Mouse (Mus musculus) forebrain, embryonic 12.5 days (tissue): ENCODE measurements around the gene Aloxe3. TPM values are rescaled to one million over a fixed set of nuclear protein-coding genes. Genes with fewer than 3 reads are reported as not detected.

Experiments
- ATAC-seq: fragments of 200-750 bp; cut with Nextera tagmentation; 2 replicates; pipeline ENCODE4 v1.8.0; 2017; ENCODE audit warnings: moderate TSS enrichment; ENCODE audit not compliant: low FRiP score
- H3K27ac ChIP-seq: fragments of 300-500 bp; sonication (generic); 2 replicates; pipeline ENCODE4 v1.5.1; 2016; ENCODE audit warnings: mild to moderate bottlenecking
- H3K27me3 ChIP-seq: fragments of 300-500 bp; sonication (generic); 2 replicates; pipeline ENCODE4 v1.6.1; 2016; ENCODE audit warnings: mild to moderate bottlenecking
- H3K36me3 ChIP-seq: fragments of 300-500 bp; sonication (generic); replicated peaks from 2 replicates; pipeline ENCODE4 v1.6.1; 2016; ENCODE audit warnings: mild to moderate bottlenecking
- H3K4me1 ChIP-seq: fragments of 300-500 bp; sonication (generic); 2 replicates; pipeline ENCODE4 v1.6.1; 2016
- H3K4me2 ChIP-seq: fragments of 300-500 bp; sonication (generic); 2 replicates; pipeline ENCODE4 v1.6.1; 2016; ENCODE audit warnings: mild to moderate bottlenecking, moderate library complexity
- H3K4me3 ChIP-seq: fragments of 300-500 bp; sonication (generic); replicated peaks from 2 replicates; pipeline ENCODE4 v1.5.1; 2016; ENCODE audit warnings: mild to moderate bottlenecking
- H3K9ac ChIP-seq: fragments of 300-500 bp; sonication (generic); 2 replicates; pipeline ENCODE4 v1.6.1; 2016; ENCODE audit warnings: mild to moderate bottlenecking
- H3K9me3 ChIP-seq: fragments of 300-500 bp; sonication (generic); 2 replicates; pipeline ENCODE4 v1.6.1; 2016
- WGBS: fragments of 180-500 bp; shearing (Covaris S2); methylation state at CpG from one replicate; pipeline ENCODE4 v1.1.7; 2016; 5-methylcytosine and 5-hydroxymethylcytosine counted together
- polyA plus RNA-seq: library from polyadenylated mRNA; unstranded; fragments of >200 nt; fragmentation: Nextera tagmentation; extraction: Ambion mirVana; gene quantifications from 2 replicates; pipeline ENCODE4 v1.2.1, GENCODE M21; 2016

Aloxe3 gene
- polyA plus RNA-seq, 1 experiment from 2014 or later = 0.55 TPM

- Histone ChIP-seq H3K9me3 (no peaks in the 10 kb centered on the region), H3K4me1 (peaks cover 10% of the 10 kb centered on the region), H3K27me3 (peaks cover 36% of the 10 kb centered on the region), H3K4me2 (peak overlapping the region; percentile 52; the same call in 1 of the 2 replicates), H3K27ac (no peak overlapping the region), H3K9ac (no peak overlapping the region), H3K4me3 (no peak overlapping the region), H3K36me3 (peaks cover 26% of the 10 kb centered on the region)
- 69% methylated on average over 4 of the region's 4 CpGs for WGBS
- ATAC-seq = no peak
Observed at GRCm38 (mm10) chr11:69111865-69112264, 13.8 kb upstream of the Aloxe3 start.

- Histone ChIP-seq H3K27ac (no peak overlapping the region), H3K4me1 (peaks cover 17% of the 10 kb centered on the region), H3K9me3 (no peaks in the 10 kb centered on the region), H3K9ac (no peak overlapping the region), H3K4me3 (no peak overlapping the region), H3K27me3 (peaks cover 36% of the 10 kb centered on the region), H3K36me3 (peaks cover 5% of the 10 kb centered on the region), H3K4me2 (no peak overlapping the region)
- WGBS = 69% methylated on average over 3 of the region's 3 CpGs
- no peak for ATAC-seq
Observed at GRCm38 (mm10) chr11:69114018-69114417, 11.7 kb upstream of the Aloxe3 start.

- WGBS = 76% methylated on average over 3 of the region's 3 CpGs
- ATAC-seq = no peak
- peaks cover 41% of the 10 kb centered on the region for H3K27me3 ChIP-seq
Observed at GRCm38 (mm10) chr11:69114621-69115020, 11.1 kb upstream of the Aloxe3 start.

GRCm38 (mm10) chr11:69116843-69117242 is 8.9 kb upstream of the Aloxe3 start:
- Histone ChIP-seq H3K4me2 (peak overlapping the region; percentile 91), H3K36me3 (no peaks in the 10 kb centered on the region), H3K27me3 (peaks cover 51% of the 10 kb centered on the region), H3K4me1 (peaks cover 38% of the 10 kb centered on the region), H3K27ac (no peak overlapping the region), H3K4me3 (0 out of 2 replicates have a peak overlapping the region, but pooled peaks have one; percentile 79), H3K9me3 (no peaks in the 10 kb centered on the region), H3K9ac (no peak overlapping the region)
- no peak for ATAC-seq
- 57% methylated on average over 5 of the region's 5 CpGs for WGBS

More at GRCm38 (mm10) chr11:69114621-69115020, 11.1 kb upstream of the Aloxe3 start:
- Histone ChIP-seq H3K9me3 (no peaks in the 10 kb centered on the region), H3K4me1 (peaks cover 23% of the 10 kb centered on the region), H3K4me2 (no peak overlapping the region), H3K4me3 (no peak overlapping the region), H3K9ac (no peak overlapping the region), H3K36me3 (no peaks in the 10 kb centered on the region), H3K27ac (no peak overlapping the region)

- Histone ChIP-seq H3K9me3 (no peaks in the 10 kb centered on the region), H3K27me3 (peaks cover 40% of the 10 kb centered on the region), H3K27ac (peak overlapping the region; percentile 74), H3K4me3 (peak overlapping the region; percentile 79), H3K36me3 (no peaks in the 10 kb centered on the region), H3K4me2 (peak overlapping the region; percentile 91), H3K9ac (peak overlapping the region; percentile 81), H3K4me1 (peaks cover 43% of the 10 kb centered on the region)
- under 1% methylated on average over 45 of the region's 45 CpGs for WGBS
- ATAC-seq = 0 out of 2 replicates have a peak, but pooled peaks have one; percentile 25
Observed at GRCm38 (mm10) chr11:69117737-69118695, 7.7 kb upstream of the Aloxe3 start.

- no peaks in the 10 kb centered on the region for H3K9me3 ChIP-seq
- H3K4me2 ChIP-seq = peak overlapping the region; percentile 91
- H3K36me3 ChIP-seq = no peaks in the 10 kb centered on the region
- H3K27ac ChIP-seq = no peak overlapping the region
- H3K4me1 ChIP-seq = peaks cover 45% of the 10 kb centered on the region
- peaks cover 38% of the 10 kb centered on the region for H3K27me3 ChIP-seq
- peak overlapping the region; percentile 79 for H3K4me3 ChIP-seq
- peak; percentile 7; the same call in 1 of the 2 replicates for ATAC-seq
- H3K9ac ChIP-seq = no peak overlapping the region
- under 1% methylated on average over 15 of the region's 15 CpGs for WGBS
Observed at GRCm38 (mm10) chr11:69118765-69119164, 6.9 kb upstream of the Aloxe3 start.

- H3K9ac ChIP-seq = no peak overlapping the region
- H3K4me2 ChIP-seq = peak overlapping the region; percentile 91
- no peak for ATAC-seq
- H3K4me3 ChIP-seq = peak overlapping the region; percentile 80
- H3K36me3 ChIP-seq = no peaks in the 10 kb centered on the region
- WGBS = 26% methylated on average over 14 of the region's 14 CpGs
- H3K27me3 ChIP-seq = peaks cover 35% of the 10 kb centered on the region
- no peaks in the 10 kb centered on the region for H3K9me3 ChIP-seq
- H3K27ac ChIP-seq = no peak overlapping the region
- H3K4me1 ChIP-seq = peaks cover 45% of the 10 kb centered on the region
Observed at GRCm38 (mm10) chr11:69119446-69120155, 6.1 kb upstream of the Aloxe3 start.

- no peak within 1 kb of the TSS for H3K27ac ChIP-seq
- peak within 1 kb of the TSS; percentile 77 for H3K9ac ChIP-seq
- H3K4me2 ChIP-seq = peak within 1 kb of the TSS; percentile 91
- peak within 1 kb of the TSS; percentile 80 for H3K4me3 ChIP-seq
- H3K4me1 ChIP-seq = peaks cover 46% of the 10 kb centered on the region
- H3K9me3 ChIP-seq = no peaks in the 10 kb centered on the region
- 2% methylated on average over 27 of the region's 27 CpGs for WGBS
- no peak for ATAC-seq
- no peaks in the 10 kb centered on the region for H3K36me3 ChIP-seq
- peaks cover 33% of the 10 kb centered on the region for H3K27me3 ChIP-seq
Observed at GRCm38 (mm10) chr11:69120221-69121000, 5.3 kb upstream of the Aloxe3 start, which contains the start of gene Hes7. Gene Hes7 (plus strand): TSS chr11:69120404.

- H3K4me3 ChIP-seq = peak overlapping the region; percentile 80
- peaks cover 54% of the 10 kb centered on the region for H3K4me1 ChIP-seq
- H3K36me3 ChIP-seq = no peaks in the 10 kb centered on the region
- peak overlapping the region; percentile 77 for H3K9ac ChIP-seq
- no peak overlapping the region for H3K27ac ChIP-seq
- ATAC-seq = no peak
- peaks cover 29% of the 10 kb centered on the region for H3K27me3 ChIP-seq
- no peaks in the 10 kb centered on the region for H3K9me3 ChIP-seq
- H3K4me2 ChIP-seq = peak overlapping the region; percentile 91
- under 1% methylated on average over 33 of the region's 33 CpGs for WGBS
Observed at GRCm38 (mm10) chr11:69121001-69121740, 4.5 kb upstream of the Aloxe3 start.

GRCm38 (mm10) chr11:69121741-69122335 is 3.9 kb upstream of the Aloxe3 start:
- peaks cover 54% of the 10 kb centered on the region for H3K4me1 ChIP-seq

More at GRCm38 (mm10) chr11:69121741-69122335, 3.9 kb upstream of the Aloxe3 start:
- Histone ChIP-seq H3K9me3 (no peaks in the 10 kb centered on the region), H3K27me3 (peaks cover 29% of the 10 kb centered on the region), H3K4me2 (peak overlapping the region; percentile 91), H3K36me3 (no peaks in the 10 kb centered on the region), H3K27ac (peak overlapping the region; percentile 86), H3K9ac (peak overlapping the region; percentile 77), H3K4me3 (peak overlapping the region; percentile 80)
- WGBS = under 1% methylated on average over 31 of the region's 32 CpGs
- no peak for ATAC-seq
